Mouse (Mus musculus) liver, adult 2 months (tissue): ENCODE measurements at regions not wholly inside any gene's neighbourhood (a gene's known extent, or its start where the extent isn't known, plus 50 kb on each side); places are given as distances from the start of the nearest gene placed in this dataset.

ENCODE experiments used
- DNase-seq: peaks from one replicate; pipeline ENCODE4 v3.0.0-alpha.2; 2011; ENCODE audit warnings: low read depth, low spot score; ENCODE audit errors: extremely low read depth
- H3K27ac ChIP-seq: fragments of 200-500 bp; replicated peaks from 2 replicates; pipeline ENCODE4 v1.5.1; 2012; ENCODE audit warnings: low read depth, mild to moderate bottlenecking, control low read depth, inconsistent platforms, low read length; ENCODE audit not compliant: insufficient read depth
- H3K27me3 ChIP-seq: fragments of 200-500 bp; 2 replicates; pipeline ENCODE4 v1.6.1; 2012; ENCODE audit warnings: mild to moderate bottlenecking, moderate library complexity, low read length, inconsistent platforms; ENCODE audit not compliant: control insufficient read depth, insufficient read depth
- H3K36me3 ChIP-seq: fragments of 200-500 bp; 2 replicates; pipeline ENCODE4 v1.6.1; 2012; ENCODE audit warnings: low read length, inconsistent platforms; ENCODE audit not compliant: control insufficient read depth, insufficient read depth
- H3K4me1 ChIP-seq: fragments of 200-500 bp; 2 replicates; pipeline ENCODE4 v1.6.1; 2011; ENCODE audit warnings: low read length; ENCODE audit not compliant: control insufficient read depth, insufficient read depth
- H3K4me3 ChIP-seq: fragments of 200-500 bp; 2 replicates; pipeline ENCODE4 v1.5.1; 2011; ENCODE audit warnings: low read depth, mild to moderate bottlenecking, control low read depth, low read length, moderate library complexity; ENCODE audit not compliant: insufficient read depth
- H3K79me2 ChIP-seq: fragments of 200-500 bp; 2 replicates; pipeline ENCODE4 v1.6.1; 2012; ENCODE audit warnings: inconsistent platforms, mild to moderate bottlenecking, low read length, moderate library complexity; ENCODE audit not compliant: control insufficient read depth, insufficient read depth
- H3K9ac ChIP-seq: fragments of 200-500 bp; 2 replicates; pipeline ENCODE4 v1.6.1; 2012; ENCODE audit warnings: low read depth, mild to moderate bottlenecking, control low read depth, inconsistent platforms, low read length
- CTCF ChIP-seq: fragments of 200-500 bp; IDR thresholded peaks from 2 replicates; pipeline ENCODE4 v1.5.1; 2011; ENCODE audit warnings: low read depth, low read length, control low read depth
- POLR2A ChIP-seq: fragments of 200-500 bp; IDR thresholded peaks from 2 replicates; pipeline ENCODE4 v1.6.1; 2011; ENCODE audit warnings: low read length, control low read depth; ENCODE audit not compliant: insufficient read depth; ENCODE audit errors: extremely low read depth
- WGBS: fragments of 180-500 bp; shearing (Covaris S2); methylation state at CpG from one replicate; pipeline ENCODE4 v1.1.7; 2018; 5-methylcytosine and 5-hydroxymethylcytosine counted together

DNA sequence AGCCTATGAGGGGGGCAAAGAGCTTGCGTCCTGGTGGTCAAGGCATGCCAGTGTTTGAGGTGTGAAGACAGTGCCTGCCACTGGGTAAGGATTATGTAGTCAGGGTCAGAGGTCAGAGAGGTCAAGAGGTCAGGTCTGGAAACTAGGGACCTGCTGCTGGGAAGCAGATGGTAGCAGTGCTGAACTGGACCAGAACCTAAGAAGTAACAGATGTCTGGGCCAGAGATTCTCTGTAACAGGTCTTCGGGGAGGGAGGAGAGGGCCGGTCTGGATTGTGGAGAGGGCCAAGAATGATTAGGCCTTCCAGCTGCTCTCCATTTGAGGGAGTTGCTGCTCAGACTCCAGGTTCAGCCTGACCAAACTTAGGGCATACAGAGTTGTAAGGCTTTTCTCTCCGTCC, 174.4 kb downstream of the Matn1 start:
- Histone ChIP-seq H3K27ac (no peak overlapping the region), H3K4me1 (no peaks in the 10 kb centered on the region), H3K27me3 (no peaks in the 10 kb centered on the region), H3K36me3 (no peaks in the 10 kb centered on the region), H3K79me2 (no peaks in the 10 kb centered on the region), H3K9ac (no peak overlapping the region), H3K4me3 (no peak overlapping the region)
- WGBS: 66% methylated on average over 4 of the region's 4 CpGs
- no peak for TF ChIP-seq CTCF
- no peak for TF ChIP-seq POLR2A
- DNase-seq: no peak

DNA sequence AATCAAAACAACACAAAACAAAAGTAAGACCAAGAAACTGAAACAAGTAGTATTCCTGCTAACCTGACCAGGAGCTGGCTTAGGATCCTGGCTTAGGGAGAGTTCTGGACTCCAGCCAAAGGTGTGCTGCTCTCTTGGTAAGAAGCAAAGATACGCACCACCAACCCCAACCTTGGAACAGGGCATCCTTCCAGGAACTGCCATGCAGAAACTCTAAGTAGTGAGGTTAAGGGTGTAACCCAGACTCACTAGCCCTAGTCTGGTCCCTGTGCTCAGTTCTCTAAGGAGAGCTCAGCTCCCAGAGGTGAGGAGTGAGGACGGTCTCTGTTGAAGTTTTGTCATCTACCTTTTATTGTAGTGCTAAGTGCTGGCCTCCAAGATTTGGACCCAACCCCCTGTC, 175.4 kb downstream of the Matn1 start:
- Histone ChIP-seq H3K79me2 (no peaks in the 10 kb centered on the region), H3K27me3 (no peaks in the 10 kb centered on the region), H3K4me1 (no peaks in the 10 kb centered on the region), H3K36me3 (no peaks in the 10 kb centered on the region), H3K27ac (no peak overlapping the region), H3K4me3 (no peak overlapping the region), H3K9ac (no peak overlapping the region)
- TF ChIP-seq POLR2A: no peak
- 76% methylated on average over 2 of the region's 2 CpGs for WGBS
- DNase-seq: peak; percentile 52

GRCm38 (mm10) chr4:131120680-131121079, 176.5 kb downstream of the Matn1 start:
- no peaks in the 10 kb centered on the region for H3K4me1 ChIP-seq
- H3K36me3 ChIP-seq: no peaks in the 10 kb centered on the region
- H3K4me3 ChIP-seq: no peak overlapping the region
- H3K27ac ChIP-seq: no peak overlapping the region
- no peak for DNase-seq
- H3K9ac ChIP-seq: no peak overlapping the region
- H3K27me3 ChIP-seq: no peaks in the 10 kb centered on the region
- WGBS: 64% methylated on average over 5 of the region's 5 CpGs
- TF ChIP-seq CTCF (no peak), POLR2A (no peak)
- no peaks in the 10 kb centered on the region for H3K79me2 ChIP-seq

DNA sequence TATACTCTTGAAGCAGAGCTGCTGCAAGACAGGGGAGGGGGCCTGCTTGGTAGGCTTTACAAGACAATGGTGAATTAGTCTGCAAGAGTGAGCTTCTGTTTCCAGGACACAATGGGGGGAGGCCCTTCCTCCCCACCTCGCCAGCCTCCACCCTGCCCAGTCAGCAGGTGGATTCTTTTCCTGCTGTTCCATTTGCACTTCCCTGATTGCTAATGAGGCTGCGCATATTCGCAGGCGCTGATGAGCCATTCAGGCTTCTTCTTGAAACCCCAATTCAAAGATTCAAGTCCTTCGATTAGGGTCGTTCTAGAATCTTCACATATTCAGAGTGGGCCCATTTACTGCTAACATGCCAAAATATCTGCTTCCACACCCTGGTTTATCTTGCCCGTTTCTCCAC, 181.8 kb downstream of the Matn1 start:
- Histone ChIP-seq H3K9ac (no peak overlapping the region), H3K4me3 (no peak overlapping the region), H3K4me1 (no peaks in the 10 kb centered on the region), H3K27ac (no peak overlapping the region), H3K27me3 (no peaks in the 10 kb centered on the region), H3K79me2 (no peaks in the 10 kb centered on the region), H3K36me3 (no peaks in the 10 kb centered on the region)
- WGBS: 51% methylated on average over 7 of the region's 7 CpGs
- no peak for TF ChIP-seq CTCF
- no peak for TF ChIP-seq POLR2A
- DNase-seq: no peak

DNA sequence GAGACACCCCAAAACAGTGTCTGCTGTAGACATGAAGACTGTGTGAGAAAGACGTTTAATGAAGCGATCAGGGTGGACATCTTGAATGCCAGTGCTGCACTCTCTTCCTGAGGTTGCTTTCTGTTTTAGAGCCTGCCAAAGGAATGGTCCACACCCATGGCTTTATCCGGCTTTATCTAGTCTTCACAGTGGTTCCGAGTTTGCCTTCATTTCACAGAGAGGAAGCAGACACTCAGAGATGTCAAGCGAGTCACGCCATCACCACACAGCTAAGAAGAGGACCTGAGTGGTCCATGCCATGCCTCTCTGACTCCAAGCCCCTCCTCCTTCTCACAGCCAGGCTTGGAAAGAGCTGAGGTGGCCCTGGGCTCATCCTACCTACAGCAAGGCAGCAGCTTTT, 182.7 kb downstream of the Matn1 start:
- WGBS: 65% methylated on average over 6 of the region's 6 CpGs
- no peaks in the 10 kb centered on the region for H3K36me3 ChIP-seq
- TF ChIP-seq CTCF (no peak), POLR2A (no peak)
- no peaks in the 10 kb centered on the region for H3K79me2 ChIP-seq
- no peaks in the 10 kb centered on the region for H3K4me1 ChIP-seq
- no peak overlapping the region for H3K9ac ChIP-seq
- H3K4me3 ChIP-seq: no peak overlapping the region
- H3K27me3 ChIP-seq: no peaks in the 10 kb centered on the region
- no peak for DNase-seq
- no peak overlapping the region for H3K27ac ChIP-seq

- Histone ChIP-seq H3K79me2 (no peaks in the 10 kb centered on the region), H3K4me1 (no peaks in the 10 kb centered on the region), H3K36me3 (no peaks in the 10 kb centered on the region), H3K4me3 (no peak overlapping the region), H3K9ac (no peak overlapping the region), H3K27ac (no peak overlapping the region), H3K27me3 (no peaks in the 10 kb centered on the region)
- DNase-seq: no peak
- 56% methylated on average over 3 of the region's 3 CpGs for WGBS
- TF ChIP-seq CTCF (no peak), POLR2A (no peak)
These were observed 184.5 kb downstream of the Matn1 start for GRCm38 (mm10) chr4:131128646-131129045.
